Mouse (Mus musculus) embryonic facial prominence, embryonic 14.5 days (tissue): ENCODE results near the gene Ndufaf3. TPM values are rescaled to one million over a fixed set of nuclear protein-coding genes. Genes with fewer than 3 reads are reported as not detected.
A peak's percentile ranks its signal among the peaks of the same experiment; 100 is the strongest.

Experiments
- ATAC-seq: fragments of 200-750 bp; cut with Nextera tagmentation; 2 replicates; pipeline ENCODE4 v1.8.0; 2017; ENCODE audit warnings: low read depth, moderate number of reproducible peaks, moderate TSS enrichment
- DNase-seq: peaks from one replicate; pipeline ENCODE4 v3.0.0-alpha.2; 2015; ENCODE audit warnings: low spot score
- H3K27ac ChIP-seq: fragments of 300-500 bp; sonication (generic); replicated peaks from 2 replicates; pipeline ENCODE4 v1.5.1; 2014; ENCODE audit warnings: low read depth, mild to moderate bottlenecking, low read length, moderate library complexity
- H3K27me3 ChIP-seq: fragments of 300-500 bp; sonication (generic); replicated peaks from 2 replicates; pipeline ENCODE4 v1.6.1; 2014; ENCODE audit warnings: low read length; ENCODE audit not compliant: control insufficient read depth, insufficient read depth
- H3K36me3 ChIP-seq: fragments of 300-500 bp; sonication (generic); 2 replicates; pipeline ENCODE4 v1.6.1; 2014; ENCODE audit warnings: low read length, mixed read lengths; ENCODE audit not compliant: control insufficient read depth, insufficient read depth
- H3K4me1 ChIP-seq: fragments of 300-500 bp; sonication (generic); 2 replicates; pipeline ENCODE4 v1.6.1; 2014; ENCODE audit warnings: antibody characterized with exemption, low read length; ENCODE audit not compliant: control insufficient read depth, insufficient read depth
- H3K4me2 ChIP-seq: fragments of 300-500 bp; sonication (generic); 2 replicates; pipeline ENCODE4 v1.6.1; 2014; ENCODE audit warnings: low read depth, mild to moderate bottlenecking, low read length, moderate library complexity, mixed read lengths
- H3K4me3 ChIP-seq: fragments of 300-500 bp; sonication (generic); 2 replicates; pipeline ENCODE4 v1.5.1; 2014; ENCODE audit warnings: low read depth, mild to moderate bottlenecking, low read length
- H3K9ac ChIP-seq: fragments of 300-500 bp; sonication (generic); 2 replicates; pipeline ENCODE4 v1.6.1; 2014; ENCODE audit warnings: low read depth, mild to moderate bottlenecking, low read length, moderate library complexity, mixed read lengths
- H3K9me3 ChIP-seq: fragments of 300-500 bp; sonication (generic); 2 replicates; pipeline ENCODE4 v1.6.1; 2016; ENCODE audit warnings: low read length; ENCODE audit not compliant: control insufficient read depth
- WGBS: fragments of 180-500 bp; shearing (Covaris S2); extraction: QIAGEN DNeasy Blood & Tissue Kit; methylation state at CpG from one replicate; pipeline ENCODE4 v1.1.7; 2014; 5-methylcytosine and 5-hydroxymethylcytosine counted together
- polyA plus RNA-seq: library from polyadenylated mRNA; unstranded; fragments of >200 nt; fragmentation: Nextera tagmentation; extraction: Ambion mirVana; gene quantifications from 2 replicates; pipeline ENCODE4 v1.2.1, GENCODE M21; 2014

Gene Ndufaf3
- polyA plus RNA-seq, 1 experiment from 2014 or later = 59.6 TPM

- Histone ChIP-seq H3K4me2 (no peak overlapping the region), H3K9me3 (no peaks in the 10 kb centered on the region), H3K9ac (no peak overlapping the region), H3K36me3 (peaks cover 55% of the 10 kb centered on the region), H3K4me3 (no peak overlapping the region), H3K4me1 (peaks cover 18% of the 10 kb centered on the region), H3K27ac (no peak overlapping the region), H3K27me3 (no peaks in the 10 kb centered on the region)
- WGBS = 87% methylated on average over 37 of the region's 37 CpGs
- ATAC-seq (no peak), DNase-seq (no peak)
These were observed 8.4 kb upstream of the Ndufaf3 start for GRCm38 (mm10) chr9:108575321-108576297.

GRCm38 (mm10) chr9:108574921-108575320 is 7.7 kb upstream of the Ndufaf3 start:
- Histone ChIP-seq H3K9ac (no peak overlapping the region), H3K4me3 (no peak overlapping the region), H3K27me3 (no peaks in the 10 kb centered on the region), H3K9me3 (no peaks in the 10 kb centered on the region), H3K36me3 (peaks cover 56% of the 10 kb centered on the region), H3K27ac (no peak overlapping the region), H3K4me2 (no peak overlapping the region), H3K4me1 (peaks cover 23% of the 10 kb centered on the region)
- DNase-seq (no peak), ATAC-seq (no peak)
- WGBS = 88% methylated on average over 12 of the region's 12 CpGs

GRCm38 (mm10) chr9:108573774-108574690 is 6.8 kb upstream of the Ndufaf3 start:
- Histone ChIP-seq H3K27ac (no peak overlapping the region), H3K9me3 (no peaks in the 10 kb centered on the region), H3K36me3 (peaks cover 56% of the 10 kb centered on the region), H3K9ac (no peak overlapping the region), H3K27me3 (no peaks in the 10 kb centered on the region), H3K4me1 (peaks cover 20% of the 10 kb centered on the region), H3K4me2 (no peak overlapping the region), H3K4me3 (no peak overlapping the region)
- ATAC-seq (no peak), DNase-seq (peak; percentile 58)
- WGBS = 59% methylated on average over 25 of the region's 26 CpGs

- Histone ChIP-seq H3K9me3 (no peaks in the 10 kb centered on the region), H3K4me3 (no peak overlapping the region), H3K4me2 (no peak overlapping the region), H3K36me3 (peaks cover 56% of the 10 kb centered on the region), H3K4me1 (peaks cover 26% of the 10 kb centered on the region), H3K27ac (no peak overlapping the region), H3K9ac (no peak overlapping the region), H3K27me3 (no peaks in the 10 kb centered on the region)
- WGBS = 79% methylated on average over 10 of the region's 10 CpGs
- ATAC-seq (no peak), DNase-seq (no peak)
These were observed 5.1 kb upstream of the Ndufaf3 start for GRCm38 (mm10) chr9:108572321-108572720.

GRCm38 (mm10) chr9:108571401-108571973 is 4.3 kb upstream of the Ndufaf3 start:
- Histone ChIP-seq H3K36me3 (peaks cover 55% of the 10 kb centered on the region), H3K4me2 (no peak overlapping the region), H3K9me3 (no peaks in the 10 kb centered on the region), H3K27me3 (no peaks in the 10 kb centered on the region), H3K27ac (no peak overlapping the region), H3K4me1 (peaks cover 18% of the 10 kb centered on the region), H3K4me3 (no peak overlapping the region), H3K9ac (no peak overlapping the region)
- WGBS = 91% methylated on average over 16 of the region's 16 CpGs
- ATAC-seq (no peak), DNase-seq (no peak)

GRCm38 (mm10) chr9:108570207-108570896 is 3.1 kb upstream of the Ndufaf3 start:
- peak overlapping the region; percentile 68 for H3K9ac ChIP-seq
- H3K4me3 ChIP-seq = peak overlapping the region; percentile 66
- H3K4me1 ChIP-seq = peaks cover 23% of the 10 kb centered on the region
- H3K4me2 ChIP-seq = peak overlapping the region; percentile 98
- peak overlapping the region; percentile 70 for H3K27ac ChIP-seq
- H3K9me3 ChIP-seq = no peaks in the 10 kb centered on the region
- H3K36me3 ChIP-seq = peaks cover 51% of the 10 kb centered on the region
- no peak for ATAC-seq
- DNase-seq = peak; percentile 91
- 2% methylated on average over 39 of the region's 40 CpGs for WGBS
- H3K27me3 ChIP-seq = no peaks in the 10 kb centered on the region

- peak; percentile 98 for DNase-seq
- Histone ChIP-seq H3K4me2 (peak within 1 kb of the TSS; percentile 99), H3K9ac (peak within 1 kb of the TSS; percentile 85), H3K4me3 (peak within 1 kb of the TSS; percentile 77), H3K9me3 (no peaks in the 10 kb centered on the region), H3K27me3 (no peaks in the 10 kb centered on the region), H3K36me3 (peaks cover 54% of the 10 kb centered on the region), H3K4me1 (peaks cover 23% of the 10 kb centered on the region), H3K27ac (peak within 1 kb of the TSS; percentile 70)
- peak; percentile 61 for ATAC-seq
- WGBS = 8% methylated on average over 36 of the region's 42 CpGs
These were observed 2.4 kb upstream of the Ndufaf3 start, which contains the start of gene Dalrd3 for GRCm38 (mm10) chr9:108569381-108570206. Dalrd3 (plus strand) TSS chr9:108569886.
